Mouse (Mus musculus): ENCODE data around the gene Rin3.

DNA sequence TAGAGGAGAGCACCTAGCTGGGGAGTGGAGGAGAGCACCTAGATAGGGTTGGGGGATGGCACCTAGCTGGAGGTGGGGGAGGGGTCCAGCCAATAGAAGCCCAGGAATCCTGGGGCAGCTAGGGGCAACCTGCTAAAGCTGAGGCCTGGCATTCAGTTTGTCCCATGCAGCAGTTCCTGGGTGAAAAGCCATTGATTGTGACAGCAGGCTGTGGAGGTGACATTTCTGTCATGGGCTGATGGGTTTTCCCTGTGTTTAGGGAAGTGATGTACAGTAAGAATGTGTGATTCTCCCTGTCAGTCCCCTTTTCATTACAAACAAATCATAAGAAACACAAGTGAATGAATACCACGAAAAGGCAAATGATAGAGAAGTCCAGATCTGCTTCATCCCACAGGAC, 13.5 kb downstream of the Rin3 start:
- TF ChIP-seq POLR2A (IDR thresholded peaks at IDR 0.05; ENCODE audit: control insufficient read depth, extremely low read depth, insufficient read depth, low read length, poor library complexity) (no peak), CTCF (IDR thresholded peaks at IDR 0.05; ENCODE audit: borderline replicate concordance, control insufficient read depth, extremely low read depth, insufficient read depth, low read length, poor library complexity) (no peak)
